Mouse (Mus musculus): ENCODE results near the gene Nutf2-ps1. TPM values are rescaled to one million over a fixed set of nuclear protein-coding genes. Genes with fewer than 3 reads are reported as not detected.
A peak's percentile ranks its signal among the peaks of the same experiment; 100 is the strongest.
"Not testable (repeated sequence)": the region's sequence is repeated elsewhere in the genome, so short reads cannot be mapped to it uniquely, and the experiment has no call there.

The Nutf2-ps1 gene
- polyA plus RNA-seq (2011; ENCODE audit: insufficient read length, low read depth, missing spikeins) = 153 and 193 TPM in 2 replicates

- not testable (repeated sequence) for H3K4me1 ChIP-seq (ENCODE audit: control insufficient read depth, insufficient read depth, low read length); H3K27ac ChIP-seq (ENCODE audit: insufficient read depth, low read length)
Observed at GRCm38 (mm10) chr19:53588968-53589367, at the start of gene Nutf2-ps1. TSS of gene Nutf2-ps1 (minus strand) at chr19:53589068.

GRCm38 (mm10) chr19:53638041-53638440 is 49.2 kb upstream of the Nutf2-ps1 start:
- Histone ChIP-seq H3K27ac (ENCODE audit: insufficient read depth, low read length) (no peak overlapping the region), H3K4me1 (ENCODE audit: control insufficient read depth, insufficient read depth, low read length) (no peaks in the 10 kb centered on the region), H3K4me3 (ENCODE audit: insufficient read depth, low read length) (no peak overlapping the region)
- TF ChIP-seq CTCF (IDR thresholded peaks at IDR 0.05; ENCODE audit: borderline replicate concordance, insufficient read depth, low read length) (no peak), POLR2A (IDR thresholded peaks at IDR 0.05; ENCODE audit: low read depth, low read length) (no peak)

More at GRCm38 (mm10) chr19:53588968-53589367, at the start of gene Nutf2-ps1:
- not testable (repeated sequence) for H3K4me3 ChIP-seq (ENCODE audit: insufficient read depth, low read length)

GRCm38 (mm10) chr19:53621681-53622080 is 32.8 kb upstream of the Nutf2-ps1 start:
- H3K4me3 ChIP-seq (ENCODE audit: insufficient read depth, low read length) = no peak overlapping the region
- H3K4me1 ChIP-seq (ENCODE audit: control insufficient read depth, insufficient read depth, low read length) = no peaks in the 10 kb centered on the region
- no peak for TF ChIP-seq CTCF (IDR thresholded peaks at IDR 0.05; ENCODE audit: borderline replicate concordance, insufficient read depth, low read length)
- no peak for TF ChIP-seq POLR2A (IDR thresholded peaks at IDR 0.05; ENCODE audit: low read depth, low read length)
- H3K27ac ChIP-seq (ENCODE audit: insufficient read depth, low read length) = no peak overlapping the region

- Histone ChIP-seq H3K4me3 (ENCODE audit: insufficient read depth, low read length) (no peak overlapping the region), H3K4me1 (ENCODE audit: control insufficient read depth, insufficient read depth, low read length) (no peaks in the 10 kb centered on the region), H3K27ac (ENCODE audit: insufficient read depth, low read length) (no peak overlapping the region)
- TF ChIP-seq POLR2A (IDR thresholded peaks at IDR 0.05; ENCODE audit: low read depth, low read length) = no peak
- TF ChIP-seq CTCF (IDR thresholded peaks at IDR 0.05; ENCODE audit: borderline replicate concordance, insufficient read depth, low read length) = no peak
Observed at GRCm38 (mm10) chr19:53608921-53609320, 20.1 kb upstream of the Nutf2-ps1 start.

GRCm38 (mm10) chr19:53601363-53601655 is 12.4 kb upstream of the Nutf2-ps1 start:
- no peak for TF ChIP-seq POLR2A (IDR thresholded peaks at IDR 0.05; ENCODE audit: low read depth, low read length)
- no peak for TF ChIP-seq CTCF (IDR thresholded peaks at IDR 0.05; ENCODE audit: borderline replicate concordance, insufficient read depth, low read length)
- Histone ChIP-seq H3K27ac (ENCODE audit: insufficient read depth, low read length) (no peak overlapping the region), H3K4me3 (ENCODE audit: insufficient read depth, low read length) (peak overlapping the region; percentile 95), H3K4me1 (ENCODE audit: control insufficient read depth, insufficient read depth, low read length) (peaks cover 4% of the 10 kb centered on the region)

GRCm38 (mm10) chr19:53600549-53601362 is 11.9 kb upstream of the Nutf2-ps1 start:
- TF ChIP-seq CTCF (IDR thresholded peaks at IDR 0.05; ENCODE audit: borderline replicate concordance, insufficient read depth, low read length) = no peak
- TF ChIP-seq POLR2A (IDR thresholded peaks at IDR 0.05; ENCODE audit: low read depth, low read length) = no peak
- Histone ChIP-seq H3K4me3 (ENCODE audit: insufficient read depth, low read length) (peak overlapping the region; percentile 95), H3K4me1 (ENCODE audit: control insufficient read depth, insufficient read depth, low read length) (peaks cover 4% of the 10 kb centered on the region), H3K27ac (ENCODE audit: insufficient read depth, low read length) (0 out of 2 replicates have a peak overlapping the region, but pooled peaks have one; percentile 21)

GRCm38 (mm10) chr19:53599757-53600539 is 11.1 kb upstream of the Nutf2-ps1 start, which contains the start of gene Smc3:
TSS of gene Smc3 (plus strand) at chr19:53600398.
- peaks cover 4% of the 10 kb centered on the region for H3K4me1 ChIP-seq (ENCODE audit: control insufficient read depth, insufficient read depth, low read length)
- peak within 1 kb of the TSS; percentile 95 for H3K4me3 ChIP-seq (ENCODE audit: insufficient read depth, low read length)
- TF ChIP-seq CTCF (IDR thresholded peaks at IDR 0.05; ENCODE audit: borderline replicate concordance, insufficient read depth, low read length) (peak; percentile 56; the same call in 1 of the 2 replicates), POLR2A (IDR thresholded peaks at IDR 0.05; ENCODE audit: low read depth, low read length) (peak; percentile 98)
- peak within 1 kb of the TSS; percentile 72 for H3K27ac ChIP-seq (ENCODE audit: insufficient read depth, low read length)

- no peak overlapping the region for H3K27ac ChIP-seq (ENCODE audit: insufficient read depth, low read length)
- no peaks in the 10 kb centered on the region; the same call in 1 of the 2 replicates for H3K4me1 ChIP-seq (ENCODE audit: control insufficient read depth, insufficient read depth, low read length)
- TF ChIP-seq POLR2A (IDR thresholded peaks at IDR 0.05; ENCODE audit: low read depth, low read length) (no peak), CTCF (IDR thresholded peaks at IDR 0.05; ENCODE audit: borderline replicate concordance, insufficient read depth, low read length) (no peak)
- no peak overlapping the region for H3K4me3 ChIP-seq (ENCODE audit: insufficient read depth, low read length)
Observed at GRCm38 (mm10) chr19:53596723-53597474, 8.0 kb upstream of the Nutf2-ps1 start.

GRCm38 (mm10) chr19:53587686-53588085 is 1.2 kb downstream of the Nutf2-ps1 start:
- H3K27ac ChIP-seq (ENCODE audit: insufficient read depth, low read length); H3K4me3 ChIP-seq (ENCODE audit: insufficient read depth, low read length); H3K4me1 ChIP-seq (ENCODE audit: control insufficient read depth, insufficient read depth, low read length): not testable (repeated sequence)

- not testable (repeated sequence) for H3K4me1 ChIP-seq (ENCODE audit: control insufficient read depth, insufficient read depth, low read length); H3K4me3 ChIP-seq (ENCODE audit: insufficient read depth, low read length); H3K27ac ChIP-seq (ENCODE audit: insufficient read depth, low read length)
Observed at GRCm38 (mm10) chr19:53580271-53580670, 8.6 kb downstream of the Nutf2-ps1 start.

Measured in embryonic fibroblast, embryonic 13.5 days (primary cell).